Mouse (Mus musculus) monocyte, adult 2 months (primary cell): Measurements from ENCODE around the gene Gna13.

Experiments
- DNase-seq, 2 experiments: peaks; one replicate each; pipeline ENCODE4 v3.0.0; 2022; ENCODE audit warnings: low spot score in 2 of 2, low read depth in 1 of 2

The Gna13 gene

GRCm38 (mm10) chr11:109419961-109420566 lies 57.4 kb downstream of the Gna13 start:
- DNase-seq = peak in 1 of 2 experiments; percentile 59

- DNase-seq = no peak
Measured at GRCm38 (mm10) chr11:109420567-109420962, 57.9 kb downstream of the Gna13 start.

- no peak for DNase-seq
Measured at GRCm38 (mm10) chr11:109421205-109421604, 58.6 kb downstream of the Gna13 start.

GRCm38 (mm10) chr11:109422263-109422662 lies 59.6 kb downstream of the Gna13 start:
- DNase-seq = no peak

- DNase-seq = no peak
Measured at GRCm38 (mm10) chr11:109423294-109423693, 60.7 kb downstream of the Gna13 start.

GRCm38 (mm10) chr11:109425392-109426271 lies 63.0 kb downstream of the Gna13 start, which contains the start of gene Amz2:
Gene Amz2, plus strand, starts transcription at chr11:109425946.
- peak; percentile 96 to 100 for DNase-seq

GRCm38 (mm10) chr11:109426272-109426586 lies 63.6 kb downstream of the Gna13 start:
- no peak for DNase-seq

- DNase-seq = no peak
Measured at GRCm38 (mm10) chr11:109427353-109427752, 64.7 kb downstream of the Gna13 start.

GRCm38 (mm10) chr11:109434233-109434798 lies 71.7 kb downstream of the Gna13 start:
- DNase-seq = no peak

GRCm38 (mm10) chr11:109436889-109437288 lies 74.3 kb downstream of the Gna13 start:
- DNase-seq = no peak

- DNase-seq = no peak
Measured at GRCm38 (mm10) chr11:109439209-109439608, 76.6 kb downstream of the Gna13 start.

- peak; percentile 33 to 56 for DNase-seq
Measured at GRCm38 (mm10) chr11:109439829-109440340, 77.3 kb downstream of the Gna13 start.

- no peak for DNase-seq
Measured at GRCm38 (mm10) chr11:109440641-109441040, 78.0 kb downstream of the Gna13 start.

- no peak for DNase-seq
Measured at GRCm38 (mm10) chr11:109441119-109441518, 78.5 kb downstream of the Gna13 start.

GRCm38 (mm10) chr11:109442166-109442730 lies 79.6 kb downstream of the Gna13 start:
- no peak for DNase-seq

GRCm38 (mm10) chr11:109443468-109444263 lies 81.0 kb downstream of the Gna13 start:
- no peak for DNase-seq

GRCm38 (mm10) chr11:109444600-109444999 lies 82.0 kb downstream of the Gna13 start:
- no peak for DNase-seq

GRCm38 (mm10) chr11:109445438-109446035 lies 82.9 kb downstream of the Gna13 start:
- no peak for DNase-seq
